Mouse (Mus musculus): ENCODE results near the gene Mex3a.

The Mex3a gene

GRCm38 (mm10) chr3:88527565-88527964, 4.6 kb upstream of the Mex3a start:
- no peak for DNase-seq (ENCODE audit: low spot score in 2 of 2)

DNA sequence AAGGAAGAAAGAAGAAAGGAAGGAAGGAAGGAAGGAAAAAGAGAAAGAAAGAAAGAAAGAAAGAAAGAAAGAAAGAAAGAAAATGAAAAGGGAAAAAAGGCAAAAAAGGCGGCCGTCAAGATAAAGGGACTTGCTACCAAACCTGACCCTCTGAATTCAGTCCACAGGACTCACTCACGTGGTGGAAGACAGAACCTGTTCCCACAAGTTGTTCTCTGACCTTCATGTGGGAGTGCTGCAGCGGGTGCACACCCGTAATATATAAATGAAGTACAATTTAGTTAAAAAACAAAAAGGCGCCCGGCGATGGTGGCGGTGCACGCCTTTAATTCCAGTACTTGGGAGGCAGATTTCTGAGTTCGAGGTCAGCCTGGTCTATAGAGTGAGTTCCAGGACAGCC, 3.5 kb upstream of the Mex3a start:
- DNase-seq (ENCODE audit: low spot score in 2 of 2): no peak

GRCm38 (mm10) chr3:88529204-88530000, 2.8 kb upstream of the Mex3a start:
- no peak for DNase-seq (ENCODE audit: low spot score in 2 of 2)

- DNase-seq (ENCODE audit: low spot score in 2 of 2): no peak
Measured at GRCm38 (mm10) chr3:88530082-88530864, 1.9 kb upstream of the Mex3a start.

DNA sequence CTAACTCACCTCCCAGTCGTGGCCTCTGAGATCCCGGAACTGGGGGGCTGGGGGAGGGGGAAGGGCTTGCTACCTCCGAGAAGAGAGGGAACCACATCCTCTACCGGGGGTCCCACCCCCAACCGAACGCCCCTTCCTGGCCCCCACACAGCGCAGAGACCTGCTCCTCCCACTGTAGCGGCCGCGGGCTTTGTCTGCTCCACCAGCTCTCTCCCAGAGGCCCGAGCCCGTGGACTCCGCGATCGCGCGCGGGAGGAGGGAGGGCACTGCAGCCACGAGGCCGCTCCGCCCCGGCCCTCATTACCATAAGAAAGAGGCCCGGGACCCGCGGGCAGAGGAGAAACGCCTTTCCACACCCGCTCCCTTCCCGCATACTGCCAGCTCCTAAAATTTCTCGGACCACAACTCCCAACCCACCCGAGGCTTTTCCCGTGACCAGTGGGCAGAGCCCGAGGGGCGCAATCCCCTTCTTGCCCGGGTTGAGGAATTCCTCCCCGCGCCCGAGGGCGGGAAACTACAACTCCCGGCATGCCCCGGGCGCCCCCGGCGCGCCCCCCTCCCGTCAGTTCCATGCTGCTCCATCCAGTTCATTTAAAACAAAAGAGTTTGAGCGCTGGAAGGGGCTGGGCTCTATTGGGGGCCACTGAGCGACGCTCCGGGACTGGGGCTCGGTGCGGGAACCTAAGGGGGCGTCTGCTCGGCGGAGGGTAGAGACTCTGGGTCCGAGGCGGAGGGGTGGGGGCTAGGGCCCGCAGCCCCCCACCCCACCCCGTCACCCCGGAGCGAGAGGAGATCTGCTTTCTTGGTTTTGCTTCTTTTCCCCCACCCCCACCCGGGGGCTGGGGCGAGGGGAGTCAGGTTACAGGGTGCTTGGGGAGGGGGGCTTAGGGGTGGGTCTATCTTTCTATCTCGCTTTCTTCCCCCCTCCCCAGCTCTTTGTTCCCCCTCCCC, 572 bp upstream of the Mex3a start:
- DNase-seq (ENCODE audit: low spot score in 2 of 2): peak; percentile 84 to 90

GRCm38 (mm10) chr3:88532689-88533511, 705 bp downstream of the Mex3a start:
- DNase-seq (ENCODE audit: low spot score in 2 of 2): no peak

DNA sequence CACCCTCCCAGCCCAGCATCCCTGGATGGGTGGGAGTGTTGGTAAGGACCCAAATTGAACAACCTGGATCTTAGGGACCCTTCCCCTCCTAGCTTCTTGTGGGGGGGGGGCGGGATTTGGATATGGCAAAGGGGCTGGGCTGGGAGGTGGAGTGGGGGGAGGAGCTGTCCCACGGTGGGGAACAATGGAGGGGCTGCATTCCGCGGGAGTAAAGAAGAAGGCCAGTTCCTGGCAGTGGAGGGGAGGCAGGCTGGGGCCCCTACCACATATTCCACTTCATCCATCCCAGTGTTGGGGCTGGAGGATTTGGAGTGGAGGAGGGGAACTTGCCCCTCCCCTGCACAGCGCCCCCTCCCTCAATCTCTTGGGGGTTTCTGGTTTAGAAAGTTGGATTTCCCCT, 1.5 kb downstream of the Mex3a start:
- DNase-seq (ENCODE audit: low spot score in 2 of 2): no peak

- no peak for DNase-seq (ENCODE audit: low spot score in 2 of 2)
Measured at GRCm38 (mm10) chr3:88535005-88535404, 2.8 kb downstream of the Mex3a start.

DNA sequence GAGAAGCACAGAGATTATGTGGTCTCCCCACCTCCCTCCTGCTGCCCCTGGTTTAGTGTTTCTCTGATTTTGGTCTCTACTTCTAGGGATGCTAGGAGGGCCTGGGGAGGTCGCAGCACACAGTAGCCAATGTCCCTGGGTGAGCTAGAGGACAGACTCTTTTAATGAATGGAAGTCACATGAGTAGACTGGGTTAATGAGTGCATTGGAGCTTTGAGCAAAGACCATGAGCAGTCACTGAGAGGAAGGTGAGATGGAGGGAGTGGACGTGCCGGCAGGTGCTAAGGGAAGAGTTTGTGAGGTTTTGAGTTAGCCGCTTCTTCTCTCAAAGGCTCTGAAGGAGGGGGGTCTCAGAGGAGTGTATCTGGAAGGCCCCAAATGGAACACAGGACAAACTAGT, 3.3 kb downstream of the Mex3a start:
- DNase-seq (ENCODE audit: low spot score in 2 of 2): no peak

- peak; percentile 66 to 83 for DNase-seq (ENCODE audit: low spot score in 2 of 2)
Measured at GRCm38 (mm10) chr3:88536103-88536930, 4.1 kb downstream of the Mex3a start.

DNA sequence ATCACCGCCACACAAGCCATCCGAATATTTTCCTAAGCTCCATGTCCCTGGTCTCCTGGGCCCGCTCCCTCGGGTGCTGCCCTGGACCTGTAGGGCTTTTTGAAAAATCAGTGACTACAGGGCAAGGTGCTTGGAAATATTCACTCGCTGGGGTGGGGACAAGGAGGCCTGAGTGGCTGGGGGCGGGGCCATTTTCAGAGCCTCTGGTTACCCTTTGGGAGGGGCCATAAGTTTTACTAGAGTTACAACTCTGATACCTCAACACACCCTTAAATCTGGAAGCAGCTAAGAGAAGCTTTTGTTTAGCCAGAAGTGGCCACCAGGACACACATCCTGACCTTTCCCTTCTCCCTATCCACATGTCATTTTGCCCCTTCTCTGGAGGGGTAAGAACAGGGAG, 5.0 kb downstream of the Mex3a start:
- DNase-seq (ENCODE audit: low spot score in 2 of 2): no peak

DNA sequence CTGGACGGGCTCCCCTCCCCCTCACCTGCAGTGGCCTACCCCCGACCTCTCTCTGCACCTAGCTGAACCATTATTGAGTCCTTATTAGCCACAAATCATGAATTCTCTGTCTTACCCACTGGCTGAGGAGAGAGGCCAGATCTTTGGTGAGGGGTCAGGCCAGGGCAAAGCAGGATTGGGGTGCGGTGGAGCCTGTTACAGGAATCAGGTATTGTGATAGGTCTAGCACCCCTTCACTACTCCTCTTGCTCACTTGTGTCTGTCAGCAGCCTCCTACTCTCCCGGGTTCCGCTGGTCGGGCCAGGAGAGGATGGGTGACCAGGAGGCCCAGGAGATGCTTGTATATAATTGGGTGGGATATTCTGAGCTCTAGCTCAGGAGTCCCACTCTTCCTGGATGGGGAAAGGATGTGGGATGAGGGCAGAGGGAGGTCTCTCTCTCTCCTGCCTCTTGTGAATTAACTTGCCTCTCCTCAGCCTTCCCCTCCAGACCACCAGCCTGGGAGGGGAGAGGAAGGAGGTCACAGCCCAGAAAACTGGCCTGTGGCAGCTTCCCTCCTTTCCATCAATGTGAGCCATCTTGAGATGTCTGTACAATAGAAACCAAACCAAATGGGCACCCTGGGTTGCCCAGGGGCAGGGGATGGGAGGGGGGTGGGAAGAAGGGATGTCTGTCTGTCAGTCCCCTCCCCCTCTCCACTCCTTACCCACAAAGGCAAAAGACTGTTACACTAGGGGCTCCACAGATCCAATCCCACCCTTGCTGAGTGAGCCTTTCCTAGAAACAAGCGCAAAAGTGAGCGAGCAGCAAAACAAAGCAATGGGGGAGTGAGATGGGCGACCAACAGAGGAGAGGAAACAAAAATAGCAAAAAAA, 6.3 kb downstream of the Mex3a start:
- DNase-seq (ENCODE audit: low spot score in 2 of 2): no peak

GRCm38 (mm10) chr3:88539397-88539796, 7.2 kb downstream of the Mex3a start:
- no peak for DNase-seq (ENCODE audit: low spot score in 2 of 2)

DNA sequence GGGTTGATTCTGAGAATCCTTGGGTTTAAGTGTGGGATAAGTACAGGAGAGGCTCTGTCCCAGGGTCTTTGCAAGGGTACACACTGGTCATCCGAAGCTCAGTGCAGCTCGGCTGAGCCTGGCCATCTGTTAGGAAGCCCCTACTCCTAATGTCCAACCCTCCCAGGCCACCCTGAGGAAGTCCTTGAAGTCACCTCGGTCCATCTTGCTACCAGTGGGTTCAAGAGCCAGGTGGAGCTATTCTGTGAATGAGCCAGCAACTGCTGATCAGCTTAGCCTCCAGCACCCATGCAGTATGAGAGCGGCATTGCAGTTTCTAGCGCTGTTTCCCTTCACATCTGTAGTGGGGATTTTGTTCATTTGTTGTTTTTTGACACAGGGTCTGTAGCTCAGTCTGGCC, 7.9 kb downstream of the Mex3a start:
- DNase-seq (ENCODE audit: low spot score in 2 of 2): no peak

DNA sequence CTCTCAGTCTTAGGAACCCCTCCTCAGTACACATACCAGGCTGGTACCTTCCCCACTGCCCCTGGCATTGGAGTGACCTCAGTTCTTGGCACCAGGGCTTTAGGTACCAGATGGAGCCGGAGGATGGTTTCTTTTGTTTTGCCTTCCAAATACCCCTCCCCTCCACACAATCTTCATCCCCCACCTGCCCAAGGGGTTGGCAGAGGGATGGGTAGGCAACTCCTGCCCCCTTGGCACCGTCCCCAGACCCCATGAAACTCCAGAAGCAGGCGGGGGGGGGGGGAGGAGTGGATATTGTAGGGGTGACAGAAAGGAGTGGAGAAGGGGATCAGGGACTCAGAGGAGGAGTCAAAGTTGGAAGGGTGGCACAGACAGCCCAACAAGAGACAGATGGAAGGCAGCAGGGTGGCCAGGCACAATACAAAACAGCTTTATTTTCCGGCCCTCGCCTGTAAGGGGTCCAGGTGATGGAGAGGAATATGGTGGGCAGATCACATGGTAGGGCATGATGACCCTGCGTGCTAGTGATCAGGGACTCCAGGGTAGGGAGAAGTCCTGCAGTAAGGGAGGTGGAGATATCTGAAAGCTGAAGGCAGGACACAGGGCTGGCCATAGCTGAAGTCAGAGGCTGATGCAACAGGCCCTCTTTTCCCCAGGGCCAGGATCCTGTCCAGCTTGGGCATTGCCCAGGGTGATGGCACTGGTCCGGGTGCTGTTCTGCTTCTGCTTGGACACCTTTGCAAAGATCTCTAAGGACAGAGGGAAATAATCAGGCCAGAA, 9.6 kb downstream of the Mex3a start:
- DNase-seq (ENCODE audit: low spot score in 2 of 2): no peak

GRCm38 (mm10) chr3:88542486-88542885, 10.3 kb downstream of the Mex3a start:
- DNase-seq (ENCODE audit: low spot score in 2 of 2): no peak

GRCm38 (mm10) chr3:88543174-88543573, 11.0 kb downstream of the Mex3a start:
- no peak for DNase-seq (ENCODE audit: low spot score in 2 of 2)

DNA sequence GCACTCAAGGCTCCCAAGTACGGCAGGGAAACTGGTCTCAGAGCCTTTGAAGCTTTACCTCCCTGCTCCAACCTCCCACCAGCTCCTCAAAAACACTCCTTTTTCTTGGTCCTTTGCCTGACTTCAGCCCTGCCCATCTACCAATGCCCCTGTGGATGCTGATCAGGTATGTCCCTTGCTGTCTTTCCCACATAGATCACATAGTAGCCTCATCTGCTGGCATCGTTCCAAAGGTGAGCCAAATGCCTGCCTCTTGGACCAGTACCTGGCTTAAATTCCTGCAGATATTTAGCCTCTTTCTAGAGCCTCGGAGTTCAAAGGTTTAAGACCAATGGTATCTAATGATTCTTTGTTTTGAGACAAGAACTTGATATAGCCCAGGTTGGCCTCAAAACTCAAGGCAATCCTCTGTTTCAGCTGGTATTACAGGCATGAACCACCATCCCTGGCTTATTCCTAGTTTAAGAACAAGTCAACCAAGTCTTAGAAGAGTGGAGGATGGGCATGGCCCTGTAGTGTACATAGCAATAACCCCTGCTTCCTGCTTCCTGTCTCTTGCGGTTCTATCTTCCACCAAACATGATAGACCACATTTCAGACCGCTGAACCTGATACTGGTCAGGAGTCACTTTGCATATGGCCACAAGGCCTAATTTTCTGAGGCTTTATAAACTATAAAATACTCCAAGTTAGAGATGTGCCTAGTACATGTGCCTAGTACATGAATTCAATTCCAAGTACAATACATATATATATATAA, 11.6 kb downstream of the Mex3a start:
- no peak for DNase-seq (ENCODE audit: low spot score in 2 of 2)

Measured in right cerebral cortex, adult 2 months (tissue).